Mouse (Mus musculus) liver, adult 2 months (tissue): ENCODE measurements around the gene Gm49405. TPM values are rescaled to one million over a fixed set of nuclear protein-coding genes. Genes with fewer than 3 reads are reported as not detected.
"Not testable (repeated sequence)": the region's sequence is repeated elsewhere in the genome, so short reads cannot be mapped to it uniquely, and the experiment has no call there.

ENCODE experiments used
- DNase-seq: peaks from one replicate; pipeline ENCODE4 v3.0.0-alpha.2; 2011; ENCODE audit warnings: low read depth, low spot score; ENCODE audit errors: extremely low read depth
- H3K27ac ChIP-seq: fragments of 200-500 bp; replicated peaks from 2 replicates; pipeline ENCODE4 v1.5.1; 2012; ENCODE audit warnings: low read depth, mild to moderate bottlenecking, control low read depth, inconsistent platforms, low read length; ENCODE audit not compliant: insufficient read depth
- H3K27me3 ChIP-seq: fragments of 200-500 bp; 2 replicates; pipeline ENCODE4 v1.6.1; 2012; ENCODE audit warnings: mild to moderate bottlenecking, moderate library complexity, low read length, inconsistent platforms; ENCODE audit not compliant: control insufficient read depth, insufficient read depth
- H3K36me3 ChIP-seq: fragments of 200-500 bp; 2 replicates; pipeline ENCODE4 v1.6.1; 2012; ENCODE audit warnings: low read length, inconsistent platforms; ENCODE audit not compliant: control insufficient read depth, insufficient read depth
- H3K4me1 ChIP-seq: fragments of 200-500 bp; 2 replicates; pipeline ENCODE4 v1.6.1; 2011; ENCODE audit warnings: low read length; ENCODE audit not compliant: control insufficient read depth, insufficient read depth
- H3K4me3 ChIP-seq: fragments of 200-500 bp; 2 replicates; pipeline ENCODE4 v1.5.1; 2011; ENCODE audit warnings: low read depth, mild to moderate bottlenecking, control low read depth, low read length, moderate library complexity; ENCODE audit not compliant: insufficient read depth
- H3K79me2 ChIP-seq: fragments of 200-500 bp; 2 replicates; pipeline ENCODE4 v1.6.1; 2012; ENCODE audit warnings: inconsistent platforms, mild to moderate bottlenecking, low read length, moderate library complexity; ENCODE audit not compliant: control insufficient read depth, insufficient read depth
- H3K9ac ChIP-seq: fragments of 200-500 bp; 2 replicates; pipeline ENCODE4 v1.6.1; 2012; ENCODE audit warnings: low read depth, mild to moderate bottlenecking, control low read depth, inconsistent platforms, low read length
- CTCF ChIP-seq: fragments of 200-500 bp; IDR thresholded peaks from 2 replicates; pipeline ENCODE4 v1.5.1; 2011; ENCODE audit warnings: low read depth, low read length, control low read depth
- POLR2A ChIP-seq: fragments of 200-500 bp; IDR thresholded peaks from 2 replicates; pipeline ENCODE4 v1.6.1; 2011; ENCODE audit warnings: low read length, control low read depth; ENCODE audit not compliant: insufficient read depth; ENCODE audit errors: extremely low read depth
- WGBS: fragments of 180-500 bp; shearing (Covaris S2); methylation state at CpG from one replicate; pipeline ENCODE4 v1.1.7; 2018; 5-methylcytosine and 5-hydroxymethylcytosine counted together
- polyA plus RNA-seq: library from polyadenylated mRNA; depleted of rRNA; stranded (reverse); fragments of >200 nt; gene quantifications from 2 replicates; pipeline ENCODE4 v1.2.3, GENCODE M21; 2012
- total RNA-seq: library from RNA; depleted of rRNA; stranded (reverse); fragments of >200 nt; gene quantifications from 2 replicates; pipeline ENCODE4 v1.2.3, GENCODE M21; 2014

Gene Gm49405
- total and polyA plus RNA-seq, 2 experiments: 0.92 to 1.1 TPM

DNA sequence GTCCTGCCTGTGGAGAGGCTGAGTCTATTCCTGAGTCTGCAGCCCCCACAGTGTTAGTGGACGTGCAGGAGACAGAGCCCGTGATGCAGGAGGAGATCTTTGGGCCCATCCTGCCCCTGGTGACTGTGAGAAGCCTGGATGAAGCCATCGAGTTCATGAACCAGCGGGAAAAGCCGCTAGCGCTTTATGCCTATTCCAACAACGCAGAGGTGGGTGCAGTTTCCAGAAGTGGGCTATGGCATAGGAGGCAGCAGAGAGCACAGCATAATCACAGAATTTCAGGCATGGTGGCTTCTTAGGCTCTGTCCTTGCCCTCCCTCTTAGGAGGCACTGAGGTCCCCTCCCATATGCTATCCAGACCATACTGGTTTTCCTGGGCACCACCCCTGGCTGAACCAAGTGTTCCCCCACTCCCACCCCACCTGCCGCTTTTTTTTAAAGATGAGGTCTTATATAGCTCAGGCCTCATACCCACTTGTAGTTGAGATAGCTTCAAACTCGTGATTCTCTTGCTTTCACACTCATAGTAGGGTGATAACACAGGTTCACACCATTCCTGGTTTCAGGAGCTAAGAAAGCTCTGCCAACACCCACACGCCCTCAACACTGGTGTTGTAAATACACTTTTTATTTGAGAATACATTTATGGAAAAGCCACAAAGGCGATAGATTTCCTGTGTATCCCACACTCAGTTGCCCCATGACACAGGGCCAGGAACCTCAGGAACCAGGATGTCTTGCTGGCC lies 33.9 kb upstream of the Gm49405 start:
- DNase-seq: no peak
- Histone ChIP-seq H3K36me3 (no peaks in the 10 kb centered on the region), H3K4me1 (no peaks in the 10 kb centered on the region), H3K79me2 (no peaks in the 10 kb centered on the region), H3K27ac (no peak overlapping the region), H3K4me3 (no peak overlapping the region), H3K27me3 (no peaks in the 10 kb centered on the region), H3K9ac (no peak overlapping the region)
- 80% methylated on average over 11 of the region's 11 CpGs for WGBS
- TF ChIP-seq CTCF: no peak
- no peak for TF ChIP-seq POLR2A

DNA sequence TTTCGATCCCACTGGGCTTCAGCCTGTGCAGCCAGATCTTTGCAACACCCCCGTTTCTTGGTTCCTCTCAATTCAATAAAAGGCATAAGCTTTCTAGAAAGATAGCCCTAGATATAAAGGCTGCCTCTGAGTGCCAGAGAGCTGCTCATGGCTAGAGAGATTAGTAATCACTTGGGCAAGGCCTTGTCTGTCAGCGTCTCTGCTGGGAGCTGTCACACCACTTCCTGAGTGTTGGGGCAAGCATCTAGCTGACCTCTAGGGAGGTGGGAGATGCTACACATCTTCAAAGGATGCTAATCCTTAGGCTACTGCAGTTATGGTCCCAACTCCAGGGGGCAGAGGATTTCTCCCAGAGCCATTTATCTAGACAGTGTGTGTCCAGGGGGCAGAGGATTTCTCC lies 33.2 kb upstream of the Gm49405 start:
- Histone ChIP-seq H3K27ac (no peak overlapping the region), H3K9ac (no peak overlapping the region), H3K36me3 (no peaks in the 10 kb centered on the region), H3K27me3 (no peaks in the 10 kb centered on the region), H3K4me3 (no peak overlapping the region), H3K79me2 (no peaks in the 10 kb centered on the region), H3K4me1 (no peaks in the 10 kb centered on the region)
- TF ChIP-seq CTCF (no peak), POLR2A (no peak)
- 88% methylated on average over 3 of the region's 3 CpGs for WGBS
- DNase-seq: no peak

GRCm38 (mm10) chr19:3972229-3972628 lies 28.2 kb upstream of the Gm49405 start, which contains the start of gene Aldh3b2:
TSS of gene Aldh3b2 (plus strand) at chr19:3972328.
- Histone ChIP-seq H3K27ac (no peak within 1 kb of the TSS), H3K36me3 (no peaks in the 10 kb centered on the region), H3K79me2 (no peaks in the 10 kb centered on the region), H3K4me3 (no peak within 1 kb of the TSS), H3K27me3 (no peaks in the 10 kb centered on the region), H3K9ac (no peak within 1 kb of the TSS), H3K4me1 (no peaks in the 10 kb centered on the region)
- 80% methylated on average over 9 of the region's 9 CpGs for WGBS
- no peak for TF ChIP-seq CTCF
- no peak for TF ChIP-seq POLR2A
- no peak for DNase-seq

DNA sequence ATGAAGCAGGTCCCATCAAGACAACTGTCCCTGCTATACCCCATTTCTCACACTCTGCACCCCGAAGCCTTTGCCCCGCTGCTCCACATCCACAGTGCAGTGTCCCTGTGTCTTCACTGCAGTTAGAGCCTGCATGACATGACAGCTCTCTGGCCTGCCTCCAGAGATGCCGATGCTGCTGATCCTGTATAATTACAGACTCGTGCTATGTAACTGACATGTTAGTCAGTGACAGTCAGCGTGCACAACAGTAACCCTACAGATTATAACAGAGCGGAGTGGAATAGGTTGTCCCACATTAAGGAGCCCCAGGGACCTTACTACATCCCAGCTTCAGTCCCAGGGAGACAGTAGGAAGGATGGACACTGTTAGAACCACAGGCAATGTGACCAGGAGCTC lies 25.8 kb upstream of the Gm49405 start:
- H3K4me1 ChIP-seq, DNase-seq, H3K27me3 ChIP-seq, H3K4me3 ChIP-seq, H3K27ac ChIP-seq, H3K79me2 ChIP-seq, H3K36me3 ChIP-seq, H3K9ac ChIP-seq: not testable (repeated sequence)
- 91% methylated on average over 6 of the region's 6 CpGs for WGBS

DNA sequence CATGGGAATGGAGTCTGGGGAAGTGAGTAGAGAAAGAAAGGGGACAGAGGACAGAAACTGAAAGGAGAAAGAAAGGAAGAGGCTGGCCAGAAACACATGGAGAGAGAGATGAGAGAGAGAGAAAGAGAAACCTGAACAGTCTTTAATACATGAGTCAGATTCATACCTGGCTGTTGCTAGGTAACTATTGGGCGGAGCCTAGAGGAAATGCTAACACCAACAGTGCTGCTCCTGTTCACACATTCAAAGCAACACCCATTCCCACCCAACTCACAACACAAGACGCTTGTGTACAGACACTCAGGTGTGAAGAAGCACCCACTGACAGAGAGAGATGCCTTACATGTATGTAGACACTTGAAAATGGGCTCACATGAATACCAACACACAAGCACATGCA lies 24.6 kb upstream of the Gm49405 start:
- H3K36me3 ChIP-seq: no peaks in the 10 kb centered on the region
- H3K27me3 ChIP-seq: no peaks in the 10 kb centered on the region
- 90% methylated on average over 2 of the region's 2 CpGs for WGBS
- no peak overlapping the region for H3K27ac ChIP-seq
- no peaks in the 10 kb centered on the region for H3K4me1 ChIP-seq
- no peak overlapping the region for H3K4me3 ChIP-seq
- no peak overlapping the region for H3K9ac ChIP-seq
- no peaks in the 10 kb centered on the region for H3K79me2 ChIP-seq
- TF ChIP-seq CTCF (no peak), POLR2A (no peak)
- no peak for DNase-seq

- no peak overlapping the region for H3K27ac ChIP-seq
- no peaks in the 10 kb centered on the region for H3K36me3 ChIP-seq
- peaks cover 10% of the 10 kb centered on the region for H3K4me1 ChIP-seq
- H3K4me3 ChIP-seq: no peak overlapping the region
- no peaks in the 10 kb centered on the region for H3K27me3 ChIP-seq
- H3K79me2 ChIP-seq: no peaks in the 10 kb centered on the region
- WGBS: 12% methylated on average over 4 of the region's 4 CpGs
- H3K9ac ChIP-seq: no peak overlapping the region
- peak; percentile 58 for TF ChIP-seq CTCF
- TF ChIP-seq POLR2A: no peak
- peak; percentile 64 for DNase-seq
These were observed 20.1 kb upstream of the Gm49405 start for GRCm38 (mm10) chr19:3980309-3980708.
